Mouse (Mus musculus): ENCODE data around the gene Stim2. TPM values are rescaled to one million over a fixed set of nuclear protein-coding genes. Genes with fewer than 3 reads are reported as not detected.

Stim2 gene
- polyA plus RNA-seq, 1 experiment from 2014 or later, result 25.8 TPM

DNA sequence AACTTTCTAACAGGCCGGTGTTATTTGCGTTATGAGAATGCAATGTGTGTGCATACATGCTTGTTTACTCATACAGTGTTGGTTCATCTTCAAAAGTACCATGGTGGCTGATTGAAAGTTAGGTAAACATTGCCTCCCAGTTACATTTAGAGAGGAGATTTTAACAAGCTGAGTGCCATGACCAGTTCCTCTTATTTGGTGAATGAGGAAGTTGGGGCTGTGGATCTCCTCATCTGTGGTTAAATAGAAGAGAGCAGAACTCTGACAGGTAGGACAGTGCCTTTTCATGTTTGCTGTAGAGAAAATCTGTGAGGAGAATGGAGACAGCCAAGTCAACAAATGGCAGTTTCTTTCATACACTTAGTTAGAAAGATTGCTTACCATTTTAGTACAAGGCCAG, 27.3 kb downstream of the Stim2 start:
- 93% methylated on average over 2 of the region's 2 CpGs for WGBS

DNA sequence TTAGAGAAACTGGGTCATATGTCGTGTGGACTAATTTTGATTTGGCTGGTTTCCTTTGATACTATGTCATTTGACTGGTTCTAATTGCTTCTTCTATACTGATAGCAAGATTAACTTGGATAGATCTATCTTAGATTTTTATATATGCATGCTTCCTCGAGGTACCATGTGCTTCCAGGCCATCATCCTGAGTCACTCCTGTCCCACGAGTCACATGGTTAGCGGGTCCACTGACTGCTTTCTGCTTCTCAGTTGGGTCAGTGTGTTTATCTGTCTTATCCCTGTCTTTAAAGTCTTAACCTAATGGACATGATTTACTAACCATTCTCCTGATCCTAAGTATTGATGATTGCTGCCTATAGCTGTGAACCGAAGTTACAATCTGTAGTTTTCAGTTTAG, 34.9 kb downstream of the Stim2 start:
- Histone ChIP-seq H3K9ac (no peak overlapping the region), H3K4me1 (replicated peaks) (no peaks in the 10 kb centered on the region), H3K4me2 (no peak overlapping the region), H3K27me3 (no peaks in the 10 kb centered on the region), H3K27ac (no peak overlapping the region), H3K9me3 (no peaks in the 10 kb centered on the region), H3K36me3 (no peaks in the 10 kb centered on the region), H3K4me3 (no peak overlapping the region)
- no peak for ATAC-seq (ENCODE audit: low FRiP score)
- 88% methylated on average over 5 of the region's 5 CpGs for WGBS

More for the DNA sequence above, 27.3 kb downstream of the Stim2 start:
- H3K4me1 ChIP-seq (replicated peaks), result no peaks in the 10 kb centered on the region
- H3K4me3 ChIP-seq, result no peak overlapping the region
- no peak for ATAC-seq (ENCODE audit: low FRiP score)
- no peaks in the 10 kb centered on the region for H3K9me3 ChIP-seq
- H3K4me2 ChIP-seq, result no peak overlapping the region
- no peak overlapping the region for H3K9ac ChIP-seq
- no peaks in the 10 kb centered on the region for H3K27me3 ChIP-seq
- H3K27ac ChIP-seq, result no peak overlapping the region
- no peaks in the 10 kb centered on the region for H3K36me3 ChIP-seq

DNA sequence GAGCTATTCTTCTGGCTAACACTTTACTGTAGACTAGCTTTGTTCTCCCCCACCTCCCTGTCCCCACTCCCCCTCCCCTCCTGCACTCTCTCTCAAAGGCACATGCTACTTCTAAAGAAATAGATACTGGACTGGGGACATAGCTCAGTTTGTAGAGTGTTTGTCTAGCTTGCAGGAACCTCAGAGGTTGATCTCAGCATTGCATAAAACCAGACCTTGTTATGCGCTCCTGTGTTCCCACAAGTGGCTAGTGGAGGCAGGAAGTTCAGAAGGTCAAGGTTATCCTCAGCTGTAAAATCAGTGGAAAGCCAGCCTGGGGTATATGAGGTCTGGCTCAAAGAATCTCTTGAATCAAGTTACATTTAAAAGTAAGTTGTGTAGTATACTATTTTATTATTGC, 36.4 kb downstream of the Stim2 start:
- whole genome bisulfite sequencing, result 73% methylated on average over 1 of the region's 1 CpGs
- H3K27ac ChIP-seq, result no peak overlapping the region
- ATAC-seq (ENCODE audit: low FRiP score), result no peak
- no peak overlapping the region for H3K4me3 ChIP-seq
- no peaks in the 10 kb centered on the region for H3K27me3 ChIP-seq
- H3K4me2 ChIP-seq, result no peak overlapping the region
- no peaks in the 10 kb centered on the region for H3K9me3 ChIP-seq
- no peak overlapping the region for H3K9ac ChIP-seq
- H3K4me1 ChIP-seq (replicated peaks), result peaks cover under 1% of the 10 kb centered on the region; the same call in 1 of the 2 replicates
- no peaks in the 10 kb centered on the region for H3K36me3 ChIP-seq

DNA sequence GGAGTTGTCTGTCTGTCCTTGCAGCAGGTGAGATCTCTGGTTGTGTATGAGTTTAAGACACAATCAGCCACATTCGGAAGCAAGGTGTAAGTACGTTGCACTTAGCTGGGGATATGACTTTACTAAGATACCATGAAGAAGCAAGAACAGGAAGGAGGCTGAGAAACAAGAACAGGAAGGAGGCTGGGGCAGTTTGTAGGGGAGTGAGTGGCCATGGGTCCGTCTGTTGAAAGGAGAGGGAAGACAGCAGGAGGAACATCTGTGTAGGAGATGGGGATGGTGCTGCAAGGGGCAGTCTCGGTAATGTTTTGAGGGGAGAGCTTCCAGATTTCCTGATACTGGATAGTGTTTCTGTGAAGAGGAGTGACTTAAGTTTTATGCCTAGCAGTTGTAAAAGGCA, 40.3 kb downstream of the Stim2 start:
- H3K9ac ChIP-seq, result no peak overlapping the region
- no peaks in the 10 kb centered on the region for H3K27me3 ChIP-seq
- no peak overlapping the region for H3K27ac ChIP-seq
- no peak overlapping the region for H3K4me3 ChIP-seq
- H3K36me3 ChIP-seq, result no peaks in the 10 kb centered on the region
- H3K4me1 ChIP-seq (replicated peaks), result peaks cover 7% of the 10 kb centered on the region; the same call in 1 of the 2 replicates
- no peaks in the 10 kb centered on the region for H3K9me3 ChIP-seq
- H3K4me2 ChIP-seq, result no peak overlapping the region
- ATAC-seq (ENCODE audit: low FRiP score), result no peak
- 78% methylated on average over 4 of the region's 4 CpGs for WGBS

DNA sequence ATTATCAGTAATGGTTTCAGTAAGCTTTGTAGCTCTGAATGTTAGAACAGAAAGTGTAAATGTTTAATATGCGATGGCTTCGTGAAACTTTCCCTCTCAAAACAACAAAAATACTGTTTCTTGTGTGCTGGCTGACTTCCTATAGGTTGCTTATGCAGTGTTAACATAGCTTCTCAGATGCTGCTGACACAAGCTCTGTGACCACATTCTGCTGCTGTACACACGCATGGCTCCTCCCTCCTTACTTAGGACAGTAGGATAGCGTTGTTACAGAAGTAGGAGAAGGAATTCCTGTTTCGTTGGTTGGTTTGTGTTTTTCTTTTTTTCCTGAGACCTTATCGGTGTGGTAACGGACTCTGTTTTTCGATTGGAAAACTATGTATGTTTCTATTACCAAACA, 42.2 kb downstream of the Stim2 start:
- Histone ChIP-seq H3K4me1 (replicated peaks) (peaks cover 7% of the 10 kb centered on the region; the same call in 1 of the 2 replicates), H3K9ac (no peak overlapping the region), H3K9me3 (no peaks in the 10 kb centered on the region), H3K4me3 (no peak overlapping the region), H3K36me3 (no peaks in the 10 kb centered on the region), H3K4me2 (no peak overlapping the region), H3K27ac (no peak overlapping the region), H3K27me3 (no peaks in the 10 kb centered on the region)
- 84% methylated on average over 8 of the region's 8 CpGs for WGBS
- ATAC-seq (ENCODE audit: low FRiP score), result no peak

DNA sequence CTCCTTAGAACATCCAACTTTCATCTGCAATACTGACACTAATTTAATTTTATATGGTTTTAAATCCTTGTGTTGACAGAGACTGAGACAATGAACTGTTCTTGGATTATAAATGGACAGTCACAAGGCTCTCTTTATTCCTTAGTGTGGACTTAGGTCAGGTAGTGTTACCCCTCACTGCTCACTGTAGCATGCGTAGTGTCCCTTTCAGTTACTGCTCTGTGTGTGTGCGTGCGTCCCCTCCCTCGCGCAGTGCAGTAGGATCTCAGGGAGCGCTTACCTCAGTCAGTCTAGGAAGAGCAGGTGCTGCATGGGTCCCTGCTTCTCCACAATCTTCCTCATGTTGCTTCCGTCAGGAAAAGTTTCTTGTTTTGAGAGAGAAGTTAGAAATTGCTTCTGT, 43.7 kb downstream of the Stim2 start:
- Histone ChIP-seq H3K9me3 (no peaks in the 10 kb centered on the region), H3K4me2 (no peak overlapping the region), H3K9ac (no peak overlapping the region), H3K27ac (no peak overlapping the region), H3K27me3 (no peaks in the 10 kb centered on the region), H3K4me3 (no peak overlapping the region), H3K4me1 (replicated peaks) (peaks cover 7% of the 10 kb centered on the region; the same call in 1 of the 2 replicates), H3K36me3 (no peaks in the 10 kb centered on the region)
- no peak for ATAC-seq (ENCODE audit: low FRiP score)
- WGBS, result 77% methylated on average over 7 of the region's 7 CpGs

DNA sequence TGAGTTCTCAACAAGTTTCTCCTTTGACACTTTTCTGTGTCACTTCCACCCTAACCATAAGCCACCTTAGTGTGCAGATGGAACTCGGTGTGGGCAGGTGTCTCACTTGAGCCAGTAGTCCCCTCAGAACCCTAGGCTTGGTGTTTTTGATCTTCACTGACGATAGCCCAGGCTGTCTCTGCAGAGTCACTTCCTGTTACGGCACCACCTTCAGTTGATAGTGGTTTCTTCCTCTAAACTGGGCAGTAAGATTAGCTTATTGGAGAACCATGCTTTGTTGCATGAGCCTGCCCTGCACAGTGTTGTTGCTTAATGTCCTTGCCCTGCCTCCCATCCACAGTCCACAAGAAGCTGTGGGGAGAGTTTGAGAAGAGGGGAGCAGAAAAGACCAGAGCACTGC, 47.2 kb downstream of the Stim2 start:
- Histone ChIP-seq H3K4me2 (no peak overlapping the region), H3K9ac (no peak overlapping the region), H3K36me3 (no peaks in the 10 kb centered on the region), H3K27me3 (no peaks in the 10 kb centered on the region), H3K9me3 (no peaks in the 10 kb centered on the region), H3K27ac (no peak overlapping the region), H3K4me3 (no peak overlapping the region), H3K4me1 (replicated peaks) (peaks cover 9% of the 10 kb centered on the region)
- WGBS, result 89% methylated on average over 3 of the region's 3 CpGs
- ATAC-seq (ENCODE audit: low FRiP score), result no peak

DNA sequence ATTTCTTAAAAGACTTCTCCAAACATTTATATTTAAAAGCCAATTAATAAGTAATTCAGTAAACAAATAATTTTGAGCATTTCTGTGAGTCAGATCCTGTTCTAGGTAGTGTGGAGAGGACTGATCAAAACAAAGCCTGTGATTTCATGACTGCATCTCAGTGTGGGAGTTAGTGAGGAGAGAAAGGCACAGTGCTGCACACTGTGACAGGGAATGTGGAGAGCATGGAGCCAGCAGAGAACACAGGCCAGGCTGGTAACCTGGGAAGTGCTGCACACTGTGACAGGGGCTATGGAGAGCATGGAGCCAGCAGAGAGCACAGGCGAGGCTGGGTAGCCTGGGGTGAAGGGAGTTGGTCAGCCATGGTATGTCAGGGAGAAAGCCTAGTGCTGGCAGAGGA, 48.1 kb downstream of the Stim2 start:
- Histone ChIP-seq H3K36me3 (no peaks in the 10 kb centered on the region), H3K9ac (no peak overlapping the region), H3K9me3 (no peaks in the 10 kb centered on the region), H3K27me3 (no peaks in the 10 kb centered on the region), H3K4me3 (no peak overlapping the region), H3K4me2 (no peak overlapping the region), H3K27ac (no peak overlapping the region), H3K4me1 (replicated peaks) (peaks cover 9% of the 10 kb centered on the region)
- WGBS, result 58% methylated on average over 1 of the region's 1 CpGs
- ATAC-seq (ENCODE audit: low FRiP score), result no peak

DNA sequence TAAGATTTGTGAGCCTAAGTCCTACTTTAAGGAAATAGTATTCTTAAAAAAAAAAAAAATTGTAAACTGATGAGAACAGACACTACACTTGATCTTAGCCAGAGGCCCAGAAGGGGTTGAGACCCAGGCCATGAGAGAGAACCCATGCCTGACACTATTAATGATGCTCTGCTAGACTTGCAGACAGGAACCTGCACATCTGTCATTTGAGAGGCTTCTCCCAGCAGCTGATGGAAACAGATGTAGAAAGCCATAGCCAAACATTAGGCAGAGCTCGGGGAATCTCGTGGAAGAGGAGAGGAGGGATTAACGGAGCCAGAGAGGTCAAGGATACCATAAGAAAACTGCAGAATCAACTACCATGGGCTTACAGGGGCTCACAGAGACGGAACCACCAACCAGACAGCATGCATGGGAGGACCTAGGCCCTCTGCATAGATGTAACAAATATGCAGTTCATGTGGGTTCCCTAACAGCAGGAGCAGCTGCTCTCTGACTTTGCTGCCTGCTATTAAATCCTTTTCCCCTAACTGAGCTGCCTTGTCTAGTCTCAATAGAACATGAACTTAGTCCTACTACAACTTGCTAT, 50.9 kb downstream of the Stim2 start:
- no peak overlapping the region for H3K4me2 ChIP-seq
- H3K36me3 ChIP-seq, result no peaks in the 10 kb centered on the region
- 63% methylated on average over 4 of the region's 4 CpGs for WGBS
- H3K4me1 ChIP-seq (replicated peaks), result peaks cover 9% of the 10 kb centered on the region
- no peaks in the 10 kb centered on the region for H3K27me3 ChIP-seq
- no peak overlapping the region for H3K27ac ChIP-seq
- H3K4me3 ChIP-seq, result no peak overlapping the region
- H3K9me3 ChIP-seq, result no peaks in the 10 kb centered on the region
- ATAC-seq (ENCODE audit: low FRiP score), result no peak
- H3K9ac ChIP-seq, result no peak overlapping the region

DNA sequence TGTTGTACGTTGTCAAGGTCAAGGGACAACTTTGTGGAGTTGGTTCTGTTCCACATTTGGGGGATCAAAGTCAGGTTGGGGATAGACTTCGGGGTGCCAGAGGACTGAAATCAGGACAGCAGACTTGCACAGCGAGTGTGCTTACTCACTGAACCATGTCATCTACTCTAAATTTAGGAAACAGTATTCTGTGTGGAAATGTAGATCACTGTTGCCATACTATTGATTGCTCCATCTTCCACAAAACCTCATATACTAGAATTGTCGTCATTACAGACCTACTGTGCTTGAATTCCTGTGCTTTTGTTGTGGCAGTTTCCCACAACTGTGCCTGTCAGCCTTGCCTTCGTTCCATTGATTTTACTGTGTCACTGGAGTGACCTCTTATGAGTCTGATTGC, 51.6 kb downstream of the Stim2 start:
- Histone ChIP-seq H3K27me3 (no peaks in the 10 kb centered on the region), H3K4me1 (replicated peaks) (peaks cover 9% of the 10 kb centered on the region), H3K27ac (no peak overlapping the region), H3K36me3 (peaks cover 1% of the 10 kb centered on the region; the same call in 1 of the 2 replicates), H3K4me3 (no peak overlapping the region), H3K4me2 (no peak overlapping the region), H3K9ac (no peak overlapping the region), H3K9me3 (no peaks in the 10 kb centered on the region)
- no peak for ATAC-seq (ENCODE audit: low FRiP score)
- WGBS, result 81% methylated on average over 5 of the region's 5 CpGs

DNA sequence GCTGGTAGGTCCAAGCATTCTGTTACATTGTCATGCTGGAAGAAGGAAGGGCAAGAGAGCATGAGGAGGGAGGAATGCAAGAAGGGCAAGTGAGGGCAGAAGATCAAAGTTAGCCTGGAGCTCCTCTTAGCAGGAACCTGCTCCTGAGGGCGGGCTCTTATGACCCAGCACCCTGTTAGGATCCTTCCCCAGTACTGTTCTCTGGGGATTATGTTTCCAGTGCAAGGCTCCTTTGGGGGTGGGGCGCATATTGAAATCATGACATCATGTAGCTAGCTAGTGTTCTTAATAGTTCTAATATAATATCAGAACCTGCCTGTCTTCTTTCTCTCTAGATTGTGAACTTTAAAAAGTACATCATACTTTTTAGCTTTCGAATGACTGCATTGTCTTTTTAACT, 52.8 kb downstream of the Stim2 start:
- peaks cover 9% of the 10 kb centered on the region for H3K4me1 ChIP-seq (replicated peaks)
- H3K9ac ChIP-seq, result no peak overlapping the region
- no peak for ATAC-seq (ENCODE audit: low FRiP score)
- H3K9me3 ChIP-seq, result no peaks in the 10 kb centered on the region
- H3K27ac ChIP-seq, result no peak overlapping the region
- 87% methylated on average over 3 of the region's 3 CpGs for WGBS
- H3K36me3 ChIP-seq, result peaks cover 5% of the 10 kb centered on the region
- H3K27me3 ChIP-seq, result no peaks in the 10 kb centered on the region
- no peak overlapping the region for H3K4me3 ChIP-seq
- no peak overlapping the region for H3K4me2 ChIP-seq

DNA sequence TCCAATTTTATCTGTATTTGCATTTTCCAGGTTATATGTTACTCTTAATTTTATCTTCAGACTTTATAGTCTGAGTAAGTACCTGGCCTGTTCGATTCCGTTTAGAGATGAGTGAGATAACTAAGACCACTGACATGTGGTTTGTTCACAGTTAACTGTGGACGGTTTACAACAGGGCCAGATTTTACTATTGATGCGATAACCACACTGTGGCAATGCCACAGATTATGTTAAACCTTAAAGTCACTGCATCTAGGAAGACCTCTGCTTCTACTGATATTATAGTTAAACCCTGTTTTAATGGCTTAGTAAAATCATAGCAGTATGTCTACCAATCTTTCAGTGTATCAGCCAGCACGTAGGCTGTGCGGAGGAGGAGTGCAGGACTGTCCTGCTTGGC, 53.9 kb downstream of the Stim2 start:
- WGBS, result 91% methylated on average over 6 of the region's 6 CpGs
- no peak for ATAC-seq (ENCODE audit: low FRiP score)

DNA sequence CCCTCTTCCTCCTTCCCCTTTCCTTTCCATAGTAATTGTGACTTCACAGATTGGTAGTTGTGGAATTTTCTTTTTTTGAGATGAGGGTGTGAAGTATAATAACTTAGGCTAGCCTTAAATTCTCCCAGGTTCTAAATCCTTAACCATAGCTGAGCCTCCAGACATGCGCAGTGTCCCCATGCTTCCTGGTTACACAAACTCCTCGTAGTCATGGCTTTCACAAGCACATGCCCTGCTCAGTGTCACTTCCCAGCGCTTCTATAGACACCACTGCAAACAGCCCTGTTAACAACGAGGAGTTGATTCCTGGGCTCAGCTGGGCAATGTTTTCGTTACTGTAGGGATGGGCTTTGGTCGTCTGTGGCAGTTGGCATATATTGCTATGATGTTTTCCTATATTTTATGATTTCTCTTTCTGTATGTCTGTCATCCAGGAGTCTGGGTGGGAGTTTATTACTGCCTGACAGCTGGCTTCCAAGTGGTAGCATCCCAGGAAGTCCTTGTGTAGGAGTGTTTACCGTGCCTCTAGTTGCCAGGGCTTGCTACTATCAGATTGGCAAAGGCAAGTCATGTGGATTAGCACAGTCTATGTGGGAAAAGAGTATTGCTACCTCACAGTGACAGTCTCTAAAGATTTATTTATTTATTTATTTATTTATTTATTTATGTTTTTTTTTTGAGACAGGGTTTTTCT, 55.5 kb downstream of the Stim2 start:
- Histone ChIP-seq H3K4me3 (no peak overlapping the region), H3K9ac (no peak overlapping the region), H3K4me2 (no peak overlapping the region), H3K4me1 (replicated peaks) (peaks cover 9% of the 10 kb centered on the region), H3K9me3 (no peaks in the 10 kb centered on the region), H3K27me3 (no peaks in the 10 kb centered on the region), H3K36me3 (peaks cover 5% of the 10 kb centered on the region), H3K27ac (no peak overlapping the region)
- no peak for ATAC-seq (ENCODE audit: low FRiP score)
- 84% methylated on average over 7 of the region's 7 CpGs for WGBS

More for the DNA sequence above, 53.9 kb downstream of the Stim2 start:
- peaks cover 9% of the 10 kb centered on the region for H3K4me1 ChIP-seq (replicated peaks)
- H3K36me3 ChIP-seq, result peaks cover 5% of the 10 kb centered on the region
- no peaks in the 10 kb centered on the region for H3K27me3 ChIP-seq
- no peak overlapping the region for H3K9ac ChIP-seq
- H3K4me3 ChIP-seq, result no peak overlapping the region
- no peak overlapping the region for H3K4me2 ChIP-seq
- no peaks in the 10 kb centered on the region for H3K9me3 ChIP-seq
- no peak overlapping the region for H3K27ac ChIP-seq
